20 mouse cellular contexts compared by ENCODE assay signal in genomic region chr16:92401206-92401605, GRCm38 (mm10). TPM values are rescaled to one million over a fixed set of nuclear protein-coding genes. Genes with fewer than 3 reads are reported as not detected.
A peak's percentile ranks its signal among the peaks of the same experiment; 100 is the strongest.
DNase-seq lines count a peak whose midpoint lies in the region; ATAC-seq and TF ChIP-seq lines count a peak whose summit lies in the region.
"Had no signal": no experiment of that assay in that cellular context is flagged by ENCODE, and none has a peak within 500 bp of the region (broad histone marks: within the 10 kb centered on the region; RNA-seq: fewer than 3 reads in every experiment).

No protein-coding gene starts in this region.

- peak overlapping the region; percentile 61; the same call in 1 of the 2 replicates for H3K4me2 ChIP-seq in embryonic facial prominence, embryonic 12.5 days (replicated peaks)
- no peak overlapping the region for H3K4me2 ChIP-seq in stomach, postnatal 0 days (replicated peaks; ENCODE audit: low read depth)
- H3K4me2 ChIP-seq: intestine, embryonic 15.5 days had no signal

- peaks cover 87% of the 10 kb centered on the region for H3K4me1 ChIP-seq in heart, embryonic 10.5 days
- H3K4me1 ChIP-seq in embryonic facial prominence, embryonic 12.5 days, result peaks cover 53% of the 10 kb centered on the region
- H3K4me1 ChIP-seq in stomach, postnatal 0 days (replicated peaks; ENCODE audit: control insufficient read depth, insufficient read depth), result peaks cover 13% of the 10 kb centered on the region

- no peak overlapping the region for H3K4me3 ChIP-seq in heart, embryonic 10.5 days
- no peak overlapping the region for H3K4me3 ChIP-seq in embryonic facial prominence, embryonic 12.5 days
- H3K4me3 ChIP-seq in stomach, postnatal 0 days (ENCODE audit: low read depth, low read length), result no peak overlapping the region
- H3K4me3 ChIP-seq: embryonic facial prominence, embryonic 13.5 days; hindbrain, embryonic 12.5 days; intestine, embryonic 15.5 days; layer of hippocampus, adult 2 months had no signal

- H3K27me3 ChIP-seq in heart, embryonic 10.5 days (ENCODE audit: insufficient read depth, poor library complexity, severe bottlenecking), result no peaks in the 10 kb centered on the region
- H3K27me3 ChIP-seq in embryonic facial prominence, embryonic 12.5 days, result peaks cover 8% of the 10 kb centered on the region; the same call in 1 of the 2 replicates
- no peaks in the 10 kb centered on the region for H3K27me3 ChIP-seq in stomach, postnatal 0 days (ENCODE audit: control insufficient read depth, insufficient read depth, low read length)
- H3K27me3 ChIP-seq: intestine, embryonic 15.5 days had no signal

- peak overlapping the region; percentile 95 for H3K27ac ChIP-seq in heart, embryonic 10.5 days
- H3K27ac ChIP-seq in embryonic facial prominence, embryonic 12.5 days, result no peak overlapping the region
- H3K27ac ChIP-seq in stomach, postnatal 0 days (replicated peaks), result 0 out of 2 replicates have a peak overlapping the region, but pooled peaks have one; percentile 8
- H3K27ac ChIP-seq: macrophage had no signal

- 49% methylated on average over 10 of the region's 10 CpGs for WGBS in heart, embryonic 10.5 days
- WGBS in embryonic facial prominence, embryonic 12.5 days, result 48% methylated on average over 10 of the region's 10 CpGs
- 44% methylated on average over 10 of the region's 10 CpGs for WGBS in stomach, postnatal 0 days

- TF ChIP-seq CTCF in stomach, postnatal 0 days (IDR thresholded peaks at IDR 0.05; ENCODE audit: low read depth), result no peak

- ATAC-seq in embryonic facial prominence, embryonic 12.5 days (ENCODE audit: insufficient number of reproducible peaks, insufficient read depth, low FRiP score, low TSS enrichment), result no peak
- ATAC-seq in stomach, postnatal 0 days (ENCODE audit: low FRiP score, low TSS enrichment), result peak; percentile 4; the same call in 1 of the 2 replicates
- ATAC-seq: intestine, embryonic 15.5 days; midbrain, embryonic 16.5 days had no signal

- TF ChIP-seq EP300 in stomach, postnatal 0 days (optimal IDR thresholded peaks at IDR 0.05), result no peak

- H3K36me3 ChIP-seq in heart, embryonic 10.5 days, result peaks cover 11% of the 10 kb centered on the region
- H3K36me3 ChIP-seq in embryonic facial prominence, embryonic 12.5 days, result peaks cover 3% of the 10 kb centered on the region; the same call in 1 of the 2 replicates
- 0 out of 2 replicates have a peak, but pooled peaks cover 7% of the 10 kb centered on the region for H3K36me3 ChIP-seq in stomach, postnatal 0 days (ENCODE audit: control insufficient read depth, insufficient read depth, low read length)
- H3K36me3 ChIP-seq: intestine, embryonic 15.5 days had no signal

- DNase-seq in heart, embryonic 10.5 days (ENCODE audit: low spot score), result no peak
- no peak for DNase-seq in heart, postnatal 4 days
- peak; percentile 24 for DNase-seq in lung, postnatal 25 days (ENCODE audit: low spot score)
- DNase-seq in lung, postnatal 4 days, result no peak
- peak; percentile 40 for DNase-seq in stomach, postnatal 0 days (ENCODE audit: low spot score)
- no peak for DNase-seq in right cerebral cortex, postnatal 36 days (ENCODE audit: low spot score in 2 of 2)
- DNase-seq: cerebellum, adult 11 months; cerebellum, postnatal 25 days; gastrocnemius, postnatal 10 days; liver; thymus, postnatal 25 days had no signal

- no peak overlapping the region for H3K9ac ChIP-seq in embryonic facial prominence, embryonic 12.5 days
- no peak overlapping the region for H3K9ac ChIP-seq in stomach, postnatal 0 days (ENCODE audit: low read length)
- H3K9ac ChIP-seq: hindbrain, embryonic 12.5 days; intestine, embryonic 15.5 days had no signal

- H3K9me3 ChIP-seq in heart, embryonic 10.5 days, result no peaks in the 10 kb centered on the region
- no peaks in the 10 kb centered on the region for H3K9me3 ChIP-seq in embryonic facial prominence, embryonic 12.5 days
- H3K9me3 ChIP-seq in stomach, postnatal 0 days (ENCODE audit: control insufficient read depth, low read length), result no peaks in the 10 kb centered on the region
- H3K9me3 ChIP-seq: embryonic facial prominence, embryonic 13.5 days; G1E; hindbrain, embryonic 12.5 days; intestine, embryonic 15.5 days had no signal

RNA-seq across cellular contexts. Expression of gene Kcne1, which starts 41.9 kb away (rescaled TPM):
- polyA plus RNA-seq in heart, embryonic 10.5 days (2016; fragmentation: Nextera tagmentation; extraction: Ambion mirVana), result 21.3 and 54.9 TPM in 2 replicates
- 100 to 1,000 TPM; 317 to 359 TPM for total RNA-seq in heart, postnatal 4 days (2021)
- 0.13 and 0.69 TPM in 2 replicates for polyA plus RNA-seq in embryonic facial prominence, embryonic 12.5 days (2016; fragmentation: Nextera tagmentation; extraction: Ambion mirVana)
- 20.3 and 20.8 TPM in 2 replicates for polyA plus RNA-seq in stomach, postnatal 0 days (2015; fragmentation: Nextera tagmentation; extraction: Ambion mirVana)
- total RNA-seq: gastrocnemius, postnatal 10 days; layer of hippocampus, adult 2 months; left cerebral cortex, adult 18-20 months had no signal
- polyA plus RNA-seq: G1E; macrophage; midbrain, embryonic 16.5 days had no signal

Comparison
In these comparisons a context has a peak if more than half of its experiments do, and no peak if none do; other contexts are left out.
1. DNase-seq: peak in lung, postnatal 25 days (single experiment) and stomach, postnatal 0 days (single experiment); none in heart, embryonic 10.5 days (single experiment), heart, postnatal 4 days (single experiment), lung, postnatal 4 days (0 of 2) and right cerebral cortex, postnatal 36 days (0 of 2).
2. RNA of gene Kcne1, which starts 41.9 kb away (polyA plus RNA-seq): 21.3 to 54.9 TPM in heart, embryonic 10.5 days and 20.3 to 20.8 TPM in stomach, postnatal 0 days; 0.13 to 0.69 TPM in embryonic facial prominence, embryonic 12.5 days; every median in the first group is over 10 times any median in the second.